Mouse (Mus musculus) MEL (cell line): ENCODE data around the gene Gen1. TPM values are rescaled to one million over a fixed set of nuclear protein-coding genes. Genes with fewer than 3 reads are reported as not detected.

Experiments used
- DNase-seq: peaks from one replicate; pipeline ENCODE4 v3.0.0; 2011; ENCODE audit warnings: low read depth, low spot score
- H3K27ac ChIP-seq: 2 replicates; pipeline ENCODE4 v1.5.1; 2012; ENCODE audit warnings: low read depth, mild to moderate bottlenecking, control low read depth, low read length, moderate library complexity; ENCODE audit not compliant: control insufficient read depth
- H3K27me3 ChIP-seq, 2 experiments: fragments of 150-350 bp in 1 of 2; sonication (generic) in 1 of 2; 2 replicates each; pipeline ENCODE4 v1.6.1; 2012; ENCODE audit warnings: low read length in 2 of 2, mild to moderate bottlenecking in 2 of 2, improper control_type of control experiment in 1 of 2, moderate library complexity in 1 of 2; ENCODE audit not compliant: insufficient read depth in 2 of 2, control insufficient read depth in 1 of 2
- H3K36me3 ChIP-seq, 2 experiments: 2 replicates each; pipeline ENCODE4 v1.6.1; 2012 to 2014; ENCODE audit warnings: low read length in 2 of 2, improper control_type of control experiment in 1 of 2, inconsistent platforms in 1 of 2, mild to moderate bottlenecking in 1 of 2; ENCODE audit not compliant: insufficient read depth in 2 of 2, control insufficient read depth in 1 of 2
- H3K4me1 ChIP-seq, 2 experiments: fragments of 150-350 bp in 1 of 2; sonication (generic) in 1 of 2; 2 replicates each; pipeline ENCODE4 v1.6.1; 2012; ENCODE audit warnings: low read length in 2 of 2, improper control_type of control experiment in 1 of 2, mild to moderate bottlenecking in 1 of 2; ENCODE audit not compliant: insufficient read depth in 2 of 2, control insufficient read depth in 1 of 2
- H3K4me3 ChIP-seq, 2 experiments: fragments of 150-350 bp in 1 of 2; sonication (generic) in 1 of 2; 2 replicates each; pipeline ENCODE4 v1.5.1; 2012; ENCODE audit warnings: low read depth in 2 of 2, low read length in 2 of 2, mild to moderate bottlenecking in 2 of 2, moderate library complexity in 2 of 2, control low read depth in 1 of 2, improper control_type of control experiment in 1 of 2; ENCODE audit not compliant: control insufficient read depth in 1 of 2, insufficient read depth in 1 of 2
- H3K79me2 ChIP-seq: 2 replicates; pipeline ENCODE4 v1.6.1; 2012; ENCODE audit warnings: mild to moderate bottlenecking, low read length, moderate library complexity; ENCODE audit not compliant: control insufficient read depth, poor library complexity, insufficient read depth
- H3K9ac ChIP-seq: 2 replicates; pipeline ENCODE4 v1.6.1; 2012; ENCODE audit warnings: low read depth, mild to moderate bottlenecking, control low read depth, low read length, moderate library complexity; ENCODE audit not compliant: control insufficient read depth, poor library complexity, severe bottlenecking
- H3K9me3 ChIP-seq: fragments of 150-350 bp; sonication (generic); replicated peaks from 2 replicates; pipeline ENCODE4 v1.6.1; 2012; ENCODE audit warnings: mild to moderate bottlenecking, low read length, improper control_type of control experiment, moderate library complexity; ENCODE audit not compliant: insufficient read depth
- CHD1 ChIP-seq: IDR thresholded peaks from 2 replicates; pipeline ENCODE4 v1.6.1; 2012; ENCODE audit warnings: low read depth, mild to moderate bottlenecking, inconsistent platforms, low read length, improper control_type of control experiment
- CHD2 ChIP-seq: IDR thresholded peaks from 2 replicates; pipeline ENCODE4 v1.6.1; 2011; ENCODE audit warnings: low read length, improper control_type of control experiment
- CTCF ChIP-seq, 3 experiments: IDR thresholded peaks in 2 of 3; conservative IDR thresholded peaks in 1 of 3; 2 replicates each; pipeline ENCODE4 v1.5.1; 2011 to 2012; ENCODE audit warnings: low read length in 3 of 3, low read depth in 2 of 3, mild to moderate bottlenecking in 2 of 3, improper control_type of control experiment in 1 of 3, inconsistent platforms in 1 of 3, mixed read lengths in 1 of 3, moderate library complexity in 1 of 3; ENCODE audit not compliant: control insufficient read depth in 1 of 3, insufficient read depth in 1 of 3, poor library complexity in 1 of 3, severe bottlenecking in 1 of 3
- EP300 ChIP-seq, 2 experiments: IDR thresholded peaks; 2 replicates each; pipeline ENCODE4 v1.6.1; 2011; ENCODE audit warnings: improper control_type of control experiment in 2 of 2, low read length in 2 of 2, low read depth in 1 of 2, mild to moderate bottlenecking in 1 of 2
- GATA1 ChIP-seq: IDR thresholded peaks from 2 replicates; pipeline ENCODE4 v1.6.1; 2011; ENCODE audit warnings: low read depth, low read length, improper control_type of control experiment
- JUND ChIP-seq: IDR thresholded peaks from 2 replicates; pipeline ENCODE4 v1.6.1; 2011; ENCODE audit warnings: low read depth, mild to moderate bottlenecking, improper control_type of control experiment, low read length
- KAT2A ChIP-seq: conservative IDR thresholded peaks from 2 replicates; pipeline ENCODE4 v1.6.1; 2012; ENCODE audit warnings: low read depth, low read length, improper control_type of control experiment, inconsistent platforms
- MAZ ChIP-seq: IDR thresholded peaks from 2 replicates; pipeline ENCODE4 v1.6.1; 2012; ENCODE audit warnings: low read depth, mild to moderate bottlenecking, inconsistent platforms, low read length, improper control_type of control experiment
- MYC ChIP-seq: IDR thresholded peaks from 2 replicates; pipeline ENCODE4 v1.6.1; 2011; ENCODE audit warnings: low read depth, mild to moderate bottlenecking, low read length, improper control_type of control experiment, moderate library complexity
- POLR2AphosphoS2 ChIP-seq: IDR thresholded peaks from 2 replicates; pipeline ENCODE4 v1.6.1; 2011; ENCODE audit warnings: low read length, improper control_type of control experiment
- POLR2AphosphoS5 ChIP-seq: IDR thresholded peaks from 2 replicates; pipeline ENCODE4 v1.6.1; 2012; ENCODE audit warnings: low read depth, borderline replicate concordance, mild to moderate bottlenecking, inconsistent platforms, low read length, moderate library complexity, mixed read lengths
- RCOR1 ChIP-seq: IDR thresholded peaks from 2 replicates; pipeline ENCODE4 v1.6.1; 2012; ENCODE audit warnings: low read depth, mild to moderate bottlenecking, inconsistent platforms, low read length, improper control_type of control experiment
- SMC3 ChIP-seq: IDR thresholded peaks from 2 replicates; pipeline ENCODE4 v1.6.1; 2011; ENCODE audit warnings: low read depth, low read length, improper control_type of control experiment
- TBP ChIP-seq: IDR thresholded peaks from 2 replicates; pipeline ENCODE4 v1.8.0; 2011; ENCODE audit warnings: low read depth, low read length, improper control_type of control experiment
- USF1 ChIP-seq: IDR thresholded peaks from 2 replicates; pipeline ENCODE4 v1.6.1; 2014; ENCODE audit warnings: low read depth, mild to moderate bottlenecking, inconsistent platforms, low read length, improper control_type of control experiment, moderate library complexity
- ZMIZ1 ChIP-seq: IDR thresholded peaks from 2 replicates; pipeline ENCODE4 v1.6.1; 2012; ENCODE audit warnings: low read depth, mild to moderate bottlenecking, inconsistent platforms, low read length, improper control_type of control experiment, moderate library complexity
- polyA plus RNA-seq, 2 experiments: library from polyadenylated mRNA; stranded (reverse) in 1 of 2; unstranded in 1 of 2; fragments of >175 nt in 1 of 2; fragments of >200 nt in 1 of 2; gene quantifications; 2 replicates each; pipeline versions ENCODE4 v1.2.1 to v1.2.4; 2012; ENCODE audit warnings: low replicate concordance in 2 of 2, low read depth in 1 of 2; ENCODE audit not compliant: insufficient read length in 2 of 2, insufficient read depth in 1 of 2, missing spikeins in 1 of 2
- total RNA-seq: library from RNA; depleted of rRNA; stranded (reverse); fragments of 300-350 nt; gene quantifications from 2 replicates; pipeline ENCODE4 v1.2.3, GENCODE M21; 2012

The Gen1 gene
- total and polyA plus RNA-seq, 3 experiments: 10.7 to 15.0 TPM; not detected in 1

DNA sequence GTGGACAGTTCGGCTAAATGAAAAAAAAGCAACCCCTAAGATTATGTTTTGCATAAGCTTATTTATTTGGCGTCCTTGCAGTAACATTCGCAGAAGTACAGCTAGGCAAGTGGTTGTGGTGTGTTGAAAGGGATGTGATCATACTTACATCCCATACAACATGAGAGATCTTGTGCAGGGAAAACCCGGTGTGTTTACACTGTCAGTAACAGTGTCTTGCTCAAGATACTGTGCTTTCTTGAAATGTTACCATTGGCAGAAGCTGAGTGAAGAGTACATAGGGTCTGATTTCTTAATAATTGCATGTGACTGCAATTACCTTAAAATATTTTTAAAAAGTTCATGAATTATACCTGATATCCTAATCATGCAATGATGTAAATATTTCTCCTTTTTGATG lies 7.0 kb upstream of the Gen1 start:
- Histone ChIP-seq H3K27ac (no peak overlapping the region), H3K36me3 (peaks cover 26 to 27% of the 10 kb centered on the region in 2 experiments), H3K4me3 (no peak overlapping the region), H3K9me3 (no peaks in the 10 kb centered on the region), H3K79me2 (peaks cover 19% of the 10 kb centered on the region), H3K27me3 (no peaks in the 10 kb centered on the region), H3K9ac (no peak overlapping the region), H3K4me1 (peaks cover 6 to 12% of the 10 kb centered on the region in 2 experiments)
- DNase-seq: no peak
- TF ChIP-seq SMC3: no peak
- no peak for TF ChIP-seq KAT2A
- TF ChIP-seq MAZ: no peak
- no peak for TF ChIP-seq GATA1
- no peak for TF ChIP-seq TBP
- TF ChIP-seq ZMIZ1: no peak
- TF ChIP-seq RCOR1: no peak
- no peak for TF ChIP-seq CTCF (IDR thresholded peaks at IDR 0.05 in 2 of 3, conservative IDR thresholded peaks at IDR 0.05 in 1 of 3; ENCODE audit: control insufficient read depth in 1 of 3, insufficient read depth in 1 of 3, low read depth in 2 of 3, low read length in 3 of 3, poor library complexity in 1 of 3, severe bottlenecking in 1 of 3)
- no peak for TF ChIP-seq CHD1
- TF ChIP-seq USF1: no peak
- TF ChIP-seq JUND: no peak
- no peak for TF ChIP-seq MYC
- no peak for TF ChIP-seq POLR2AphosphoS5
- no peak for TF ChIP-seq EP300 (IDR thresholded peaks at IDR 0.05; ENCODE audit: low read depth in 1 of 2, low read length in 2 of 2)
- no peak for TF ChIP-seq POLR2AphosphoS2

DNA sequence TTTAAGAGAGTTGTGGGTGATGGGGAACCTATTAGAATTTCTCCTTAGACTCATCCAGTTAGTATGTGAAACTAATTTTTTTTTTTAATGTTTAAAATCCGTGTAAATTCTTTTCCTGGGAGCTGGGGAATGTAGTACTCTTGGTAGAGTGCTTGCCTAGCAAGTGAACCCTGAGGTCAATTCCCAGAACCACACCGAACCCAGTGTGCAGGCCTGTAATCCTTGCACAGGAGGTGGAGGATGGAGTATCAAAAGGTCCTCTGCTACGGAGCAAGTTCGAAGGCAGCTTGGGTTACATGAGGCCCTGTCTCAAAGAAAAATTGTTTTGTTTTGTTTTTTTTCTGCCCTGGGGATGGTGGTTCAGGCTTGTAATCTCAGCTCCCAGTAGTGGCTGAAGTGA lies 1.4 kb upstream of the Gen1 start:
- Histone ChIP-seq H3K4me1 (peaks cover 10 to 14% of the 10 kb centered on the region in 2 experiments), H3K27me3 (no peaks in the 10 kb centered on the region), H3K27ac (no peak overlapping the region; the same call in 1 of the 2 replicates), H3K9me3 (no peaks in the 10 kb centered on the region), H3K4me3 (peak overlapping the region; percentile 87 to 97), H3K36me3 (peaks cover 7 to 42% of the 10 kb centered on the region in 2 experiments; a peak in 3 of 4 replicates), H3K79me2 (peaks cover 53% of the 10 kb centered on the region), H3K9ac (peak overlapping the region; percentile 99)
- TF ChIP-seq CHD2: no peak
- DNase-seq: peak; percentile 37
